Mouse (Mus musculus) heart, postnatal 10 days (tissue): Measurements from ENCODE around the gene Epb41l5. TPM values are rescaled to one million over a fixed set of nuclear protein-coding genes. Genes with fewer than 3 reads are reported as not detected.

ENCODE experiments used
- DNase-seq, 2 experiments: peaks; one replicate each; pipeline ENCODE4 v3.0.0; 2021
- intact Hi-C: fragments of 180-260 bp; cut with DNase I; formaldehyde crosslinking; loops from one replicate; pipeline ENCODE4 v1.15.1; 2025
- total RNA-seq, 2 experiments: library from RNA; stranded (reverse); gene quantifications; 2 replicates each; pipeline ENCODE4 v1.2.3; 2021

Gene Epb41l5
- total RNA-seq, 2 experiments from 2014 or later = 4.1 to 4.2 TPM

- DNase-seq = peak; percentile 98 to 99
- intact Hi-C loops = no loop called here
These were observed 144.3 kb downstream of the Epb41l5 start, which contains the start of gene Ralb for GRCm38 (mm10) chr1:119504260-119505062. Gene Ralb, minus strand, starts transcription at chr1:119504794.

- DNase-seq = no peak
- intact Hi-C loops = no loop called here
These were observed 145.0 kb downstream of the Epb41l5 start for GRCm38 (mm10) chr1:119503808-119504207.

- DNase-seq = no peak
- intact Hi-C loops = no loop called here
These were observed 145.6 kb downstream of the Epb41l5 start for GRCm38 (mm10) chr1:119503181-119503580.

GRCm38 (mm10) chr1:119502729-119503128, 146.1 kb downstream of the Epb41l5 start:
- no peak for DNase-seq
- intact Hi-C loops = no loop called here

GRCm38 (mm10) chr1:119501881-119502280, 146.9 kb downstream of the Epb41l5 start:
- no peak for DNase-seq
- intact Hi-C loops = no loop called here

- intact Hi-C loops = no loop called here
- DNase-seq = no peak
These were observed 149.3 kb downstream of the Epb41l5 start for GRCm38 (mm10) chr1:119499456-119499855.

GRCm38 (mm10) chr1:119498536-119499231, 150.1 kb downstream of the Epb41l5 start:
- DNase-seq = no peak
- intact Hi-C loops = no loop called here

- no peak for DNase-seq
- intact Hi-C loops = no loop called here
These were observed 151.3 kb downstream of the Epb41l5 start for GRCm38 (mm10) chr1:119497346-119498004.

- DNase-seq = no peak
- intact Hi-C loops = no loop called here
These were observed 153.4 kb downstream of the Epb41l5 start for GRCm38 (mm10) chr1:119495396-119495775.

Other genes with a start within 250 kb of the Epb41l5 start
- gene Inhbb, start 226.8 kb downstream of the Epb41l5 start, total RNA-seq = 1 to 10 TPM; 1.1 to 1.2 TPM
- gene Ralb, start 144.2 kb downstream of the Epb41l5 start, total RNA-seq = 10 to 100 TPM; 48.8 to 56.6 TPM
- 10 to 100 TPM; 16.3 to 19.8 TPM for gene Tmem185b, start 122.8 kb downstream of the Epb41l5 start, total RNA-seq
- 10 to 100 TPM; 32.6 to 36.1 TPM for gene Ptpn4, start 188.6 kb upstream of the Epb41l5 start, total RNA-seq